Mouse (Mus musculus) layer of hippocampus, postnatal 14 days (tissue): ENCODE results near the gene Bcl11a. TPM values are rescaled to one million over a fixed set of nuclear protein-coding genes. Genes with fewer than 3 reads are reported as not detected.

Source experiments
- DNase-seq, 2 experiments: peaks; one replicate each; pipeline ENCODE4 v3.0.0; 2021 to 2022; ENCODE audit warnings: low spot score in 2 of 2, mixed read lengths in 1 of 2
- total RNA-seq, 2 experiments: library from RNA; stranded (reverse); gene quantifications; 2 replicates each; pipeline ENCODE4 v1.2.3; 2021

Bcl11a gene
- total RNA-seq, 2 experiments from 2014 or later: 125 to 127 TPM

GRCm38 (mm10) chr11:24148545-24148944, 70.7 kb downstream of the Bcl11a start:
- no peak for DNase-seq

GRCm38 (mm10) chr11:24149462-24150220, 71.8 kb downstream of the Bcl11a start:
- no peak for DNase-seq

- no peak for DNase-seq
Measured at GRCm38 (mm10) chr11:24152076-24152784, 74.4 kb downstream of the Bcl11a start.

- DNase-seq: no peak
Measured at GRCm38 (mm10) chr11:24153049-24153448, 75.2 kb downstream of the Bcl11a start.

- no peak for DNase-seq
Measured at GRCm38 (mm10) chr11:24158026-24158425, 80.2 kb downstream of the Bcl11a start.

- DNase-seq: no peak
Measured at GRCm38 (mm10) chr11:24159656-24160055, 81.8 kb downstream of the Bcl11a start.

GRCm38 (mm10) chr11:24161458-24161857, 83.6 kb downstream of the Bcl11a start:
- DNase-seq: no peak

- DNase-seq: peak; percentile 60 to 64
Measured at GRCm38 (mm10) chr11:24162056-24162455, 84.2 kb downstream of the Bcl11a start.

- no peak for DNase-seq
Measured at GRCm38 (mm10) chr11:24163072-24163471, 85.2 kb downstream of the Bcl11a start.

- no peak for DNase-seq
Measured at GRCm38 (mm10) chr11:24164065-24164464, 86.2 kb downstream of the Bcl11a start.

GRCm38 (mm10) chr11:24171675-24172285, 93.9 kb downstream of the Bcl11a start:
- DNase-seq: no peak

GRCm38 (mm10) chr11:24172585-24172984, 94.7 kb downstream of the Bcl11a start:
- DNase-seq: no peak

- DNase-seq: no peak
Measured at GRCm38 (mm10) chr11:24174161-24174792, 96.4 kb downstream of the Bcl11a start.

- no peak for DNase-seq
Measured at GRCm38 (mm10) chr11:24177458-24177857, 99.6 kb downstream of the Bcl11a start.

- DNase-seq: no peak
Measured at GRCm38 (mm10) chr11:24178823-24179476, 101.1 kb downstream of the Bcl11a start.

GRCm38 (mm10) chr11:24180040-24180439, 102.2 kb downstream of the Bcl11a start:
- DNase-seq: peak in 1 of 2 experiments; percentile 52

- DNase-seq: no peak
Measured at GRCm38 (mm10) chr11:24183501-24183900, 105.6 kb downstream of the Bcl11a start.

- DNase-seq: no peak
Measured at GRCm38 (mm10) chr11:24184932-24185331, 107.1 kb downstream of the Bcl11a start.

GRCm38 (mm10) chr11:24190411-24190810, 112.6 kb downstream of the Bcl11a start:
- DNase-seq: no peak

- no peak for DNase-seq
Measured at GRCm38 (mm10) chr11:24196460-24197190, 118.8 kb downstream of the Bcl11a start.
